Mouse (Mus musculus) kidney, adult 2 months (tissue): ENCODE measurements at regions not wholly inside any gene's neighbourhood (a gene's known extent, or its start where the extent isn't known, plus 50 kb on each side); places are given as distances from the start of the nearest gene placed in this dataset.

Experiments used
- CTCF ChIP-seq: fragments of 200-500 bp; conservative IDR thresholded peaks from 2 replicates; pipeline ENCODE4 v1.5.1; 2011; ENCODE audit warnings: low read depth, mild to moderate bottlenecking, control low read depth, low read length, moderate library complexity, mixed read lengths; ENCODE audit not compliant: insufficient read depth, insufficient read length
- POLR2A ChIP-seq: fragments of 200-500 bp; IDR thresholded peaks from one replicate; pipeline ENCODE4 v1.6.1; 2011; ENCODE audit warnings: low read depth, low read length, control low read depth

- no peak for TF ChIP-seq CTCF
- TF ChIP-seq POLR2A: no peak
Measured at GRCm38 (mm10) chr4:12654568-12655456, 483.0 kb upstream of the Fam92a start.
